7 mouse cellular contexts compared by ENCODE assay signal in the genomic region with DNA sequence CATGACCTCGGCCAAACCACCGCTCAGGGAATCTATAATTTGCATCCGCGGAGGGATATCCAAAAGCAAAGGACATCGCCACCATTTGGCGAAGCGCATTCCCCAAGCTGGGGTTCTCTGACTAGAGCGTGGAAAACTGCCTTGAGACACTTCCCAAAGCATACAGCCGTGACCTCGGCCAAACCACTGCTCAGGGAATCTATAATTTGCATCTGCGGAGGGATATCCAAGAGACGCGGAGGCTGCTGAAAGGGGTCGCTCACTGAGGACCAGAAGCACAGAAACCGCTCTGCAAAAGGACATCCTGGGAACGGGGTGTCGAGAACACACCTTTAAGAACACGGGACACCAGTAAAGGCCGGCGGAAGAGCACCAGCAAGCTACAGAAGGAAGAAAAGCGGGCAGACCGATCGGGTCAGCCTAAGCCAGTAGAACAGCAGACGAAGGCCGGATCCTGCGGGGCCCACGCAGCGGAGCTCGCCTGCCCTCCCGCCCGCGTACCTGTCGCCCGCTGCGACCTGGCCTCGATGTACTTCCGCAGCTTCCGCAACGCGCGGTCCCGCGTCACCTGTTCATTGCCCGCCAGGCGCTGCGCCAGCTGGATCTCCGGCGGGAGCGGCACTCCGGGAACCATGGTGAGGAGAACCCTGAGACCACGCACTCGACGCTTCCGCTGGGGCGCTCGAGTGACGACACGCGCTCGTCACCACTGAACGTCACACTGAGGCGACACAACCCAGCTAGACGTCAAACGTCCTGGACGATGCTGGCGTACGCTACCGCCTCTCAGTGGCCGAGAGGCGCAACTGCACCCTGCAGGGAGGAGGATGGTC. TPM values are rescaled to one million over a fixed set of nuclear protein-coding genes. Genes with fewer than 3 reads are reported as not detected.
DNase-seq lines count a peak whose midpoint lies in the region; ATAC-seq lines count a peak whose summit lies in the region.

A gene (minus strand): TSS at position 725 of the 833 bp plus-strand sequence.

- peaks cover 34% of the 10 kb centered on the region for H3K36me3 ChIP-seq in embryonic facial prominence, embryonic 12.5 days
- H3K36me3 ChIP-seq in limb, embryonic 11.5 days (ENCODE audit: control insufficient read depth, insufficient read depth, low read length) = peaks cover 16% of the 10 kb centered on the region
- peaks cover 37% of the 10 kb centered on the region for H3K36me3 ChIP-seq in midbrain, embryonic 14.5 days (ENCODE audit: control insufficient read depth, insufficient read depth, low read length)

- no peaks in the 10 kb centered on the region for H3K27me3 ChIP-seq in embryonic facial prominence, embryonic 12.5 days
- no peaks in the 10 kb centered on the region for H3K27me3 ChIP-seq in limb, embryonic 11.5 days (ENCODE audit: control insufficient read depth, insufficient read depth, low read length)
- H3K27me3 ChIP-seq in midbrain, embryonic 14.5 days (ENCODE audit: control insufficient read depth, insufficient read depth, low read length) = no peaks in the 10 kb centered on the region

- peak within 1 kb of the TSS; percentile 65 for H3K9ac ChIP-seq in embryonic facial prominence, embryonic 12.5 days
- peak within 1 kb of the TSS; percentile 83 for H3K9ac ChIP-seq in limb, embryonic 11.5 days (ENCODE audit: low read length)
- H3K9ac ChIP-seq in midbrain, embryonic 14.5 days (replicated peaks; ENCODE audit: low read length) = peak within 1 kb of the TSS; percentile 84

- ATAC-seq in embryonic facial prominence, embryonic 12.5 days (ENCODE audit: insufficient number of reproducible peaks, insufficient read depth, low FRiP score, low TSS enrichment) = peak; percentile 86
- peak; percentile 92 for ATAC-seq in limb, embryonic 11.5 days (ENCODE audit: insufficient number of reproducible peaks, low FRiP score, low TSS enrichment, low read depth)
- peak; percentile 94 for ATAC-seq in midbrain, embryonic 14.5 days (ENCODE audit: low FRiP score, low TSS enrichment)

- H3K4me2 ChIP-seq in embryonic facial prominence, embryonic 12.5 days (replicated peaks) = peak within 1 kb of the TSS; percentile 76
- H3K4me2 ChIP-seq in limb, embryonic 11.5 days (ENCODE audit: low read depth, severe bottlenecking) = peak within 1 kb of the TSS; percentile 47
- peak within 1 kb of the TSS; percentile 87 for H3K4me2 ChIP-seq in midbrain, embryonic 14.5 days (ENCODE audit: low read length)

- WGBS in embryonic facial prominence, embryonic 12.5 days = under 1% methylated on average over 70 of the region's 70 CpGs
- WGBS in limb, embryonic 11.5 days = under 1% methylated on average over 70 of the region's 70 CpGs
- WGBS in midbrain, embryonic 14.5 days = under 1% methylated on average over 70 of the region's 70 CpGs

- no peaks in the 10 kb centered on the region for H3K9me3 ChIP-seq in embryonic facial prominence, embryonic 12.5 days
- no peaks in the 10 kb centered on the region for H3K9me3 ChIP-seq in limb, embryonic 11.5 days (ENCODE audit: control insufficient read depth, low read length)
- no peaks in the 10 kb centered on the region for H3K9me3 ChIP-seq in midbrain, embryonic 14.5 days (ENCODE audit: control insufficient read depth, low read length)

- H3K4me3 ChIP-seq in embryonic facial prominence, embryonic 12.5 days = peak within 1 kb of the TSS; percentile 91
- peak within 1 kb of the TSS; percentile 93 for H3K4me3 ChIP-seq in limb, embryonic 11.5 days (ENCODE audit: low read depth, low read length)
- H3K4me3 ChIP-seq in midbrain, embryonic 14.5 days (replicated peaks; ENCODE audit: low read depth, low read length) = peak within 1 kb of the TSS; percentile 91

- H3K4me1 ChIP-seq in embryonic facial prominence, embryonic 12.5 days = peaks cover 6% of the 10 kb centered on the region
- H3K4me1 ChIP-seq in limb, embryonic 11.5 days (ENCODE audit: control insufficient read depth, insufficient read depth, low read length) = peaks cover 3% of the 10 kb centered on the region; the same call in 1 of the 2 replicates
- H3K4me1 ChIP-seq in midbrain, embryonic 14.5 days (ENCODE audit: control insufficient read depth, insufficient read depth, low read length) = peaks cover 12% of the 10 kb centered on the region; the same call in 1 of the 2 replicates

- peak; percentile 91 for DNase-seq in adrenal gland, postnatal 25 days
- peak; percentile 99 for DNase-seq in heart, adult 11 months
- peak; percentile 95 for DNase-seq in kidney, adult 18-20 months
- peak; percentile 98 for DNase-seq in limb, embryonic 11.5 days (ENCODE audit: low spot score)
- DNase-seq in midbrain, embryonic 14.5 days = peak; percentile 98
- DNase-seq in spleen, adult 18-20 months = peak; percentile 86 to 92

- H3K27ac ChIP-seq in embryonic facial prominence, embryonic 12.5 days = peak within 1 kb of the TSS; percentile 85
- H3K27ac ChIP-seq in limb, embryonic 11.5 days (replicated peaks; ENCODE audit: low read depth, low read length) = peak within 1 kb of the TSS; percentile 52
- peak within 1 kb of the TSS; percentile 89 for H3K27ac ChIP-seq in midbrain, embryonic 14.5 days (replicated peaks; ENCODE audit: low read depth, low read length)

RNA-seq across cellular contexts. Expression of the gene that starts here (rescaled TPM):
- 228 and 255 TPM in 2 replicates for total RNA-seq in adrenal gland, postnatal 25 days (2021)
- polyA plus RNA-seq in embryonic facial prominence, embryonic 12.5 days (2016; fragmentation: Nextera tagmentation; extraction: Ambion mirVana) = 323 and 336 TPM in 2 replicates
- polyA plus RNA-seq in limb, embryonic 11.5 days (2014; fragmentation: Nextera tagmentation; extraction: Ambion mirVana) = 272 and 283 TPM in 2 replicates
- 305 and 353 TPM in 2 replicates for polyA plus RNA-seq in midbrain, embryonic 14.5 days (2014; fragmentation: Nextera tagmentation; extraction: Ambion mirVana)

Comparison
In these comparisons a context has a peak if more than half of its experiments do, and no peak if none do; other contexts are left out.
1. Peak in every context shown above with its lines: DNase-seq, ATAC-seq, H3K4me3 ChIP-seq and H3K27ac ChIP-seq.